Mouse (Mus musculus) mature B cell (primary cell): ENCODE measurements around the gene Ctsa.

Experiments used
- in situ Hi-C: fragments of 300-500 bp; cut with MboI; formaldehyde crosslinking; loops from 2 replicates; pipeline ENCODE4 v1.14.3; 2019

The Ctsa gene

DNA sequence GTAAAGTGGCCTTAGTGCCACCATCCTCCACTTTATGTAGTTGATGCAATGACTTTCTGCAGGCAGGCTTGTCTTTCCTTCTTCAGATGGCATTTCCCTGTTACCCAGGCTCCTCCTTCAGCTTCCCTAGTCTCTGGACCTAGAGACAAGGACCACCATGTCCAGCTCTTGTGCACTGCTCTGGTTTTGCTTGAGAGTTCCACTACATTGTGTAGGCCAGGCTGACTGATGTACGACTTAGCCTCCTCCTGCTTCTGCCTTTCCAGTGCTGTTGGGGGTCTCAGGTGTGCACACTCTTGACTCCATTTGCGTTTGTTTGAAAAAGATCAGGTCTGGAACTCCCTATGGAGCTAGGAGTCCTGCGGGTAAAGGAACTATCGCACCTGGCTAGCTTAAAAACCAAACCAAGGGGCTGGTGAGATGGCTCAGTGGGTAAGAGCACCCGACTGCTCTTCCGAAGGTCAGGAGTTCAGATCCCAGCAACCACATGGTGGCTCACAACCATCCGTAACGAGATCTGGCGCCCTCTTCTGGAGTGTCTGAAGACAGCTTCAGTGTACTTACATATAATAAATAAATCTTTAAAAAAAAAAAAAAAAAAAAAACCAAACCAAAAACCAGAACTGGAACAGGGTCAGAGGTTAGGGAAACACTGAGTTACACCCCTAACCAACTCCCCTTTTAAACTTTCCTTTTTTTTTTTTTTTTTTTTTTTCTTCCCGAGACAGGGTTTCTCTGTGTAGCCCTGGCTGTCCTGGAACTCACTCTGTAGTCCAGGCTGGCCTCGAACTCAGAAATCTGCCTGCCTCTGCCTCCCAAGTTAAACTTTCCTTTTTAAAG is 44.9 kb downstream of the Ctsa start:
- in situ Hi-C loops = loop anchor here (5.0 kb wide), 1 partner anchor 45 kb away; the partner anchor contains the start of genes Ctsa and Neurl2

DNA sequence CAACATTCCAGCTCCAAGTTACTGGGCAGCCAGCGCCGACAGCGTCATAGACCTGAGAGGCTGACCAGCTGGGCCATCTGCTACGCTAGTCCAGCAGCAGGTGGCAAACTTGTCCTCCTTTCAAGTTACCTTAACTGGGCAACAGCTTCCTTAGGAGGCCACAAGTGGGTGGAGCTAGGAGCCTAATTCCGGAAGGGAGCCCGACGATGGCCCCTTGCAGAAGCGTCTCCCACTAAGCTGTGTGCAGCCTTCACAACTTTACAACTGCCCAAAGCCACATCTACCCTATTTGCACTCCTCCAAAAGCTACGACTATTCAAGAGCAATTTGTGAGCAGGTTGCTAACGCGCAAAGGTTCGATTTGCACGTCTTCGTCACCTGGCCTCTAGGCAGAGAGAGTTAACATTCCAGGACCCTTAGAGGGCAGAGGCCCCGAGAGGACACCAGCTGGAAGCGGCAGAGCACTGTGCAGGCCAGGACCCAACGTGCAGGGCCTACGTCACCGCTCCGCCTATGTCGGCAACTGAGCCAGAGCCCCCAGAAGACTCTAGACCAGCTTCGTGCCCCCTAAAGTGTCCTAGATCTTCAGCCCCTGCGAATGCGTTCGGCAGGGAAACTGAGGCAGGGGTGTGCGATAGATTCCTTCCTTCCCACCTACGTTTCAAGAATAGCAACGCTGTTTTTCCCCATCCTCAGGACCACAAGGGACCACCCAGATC is 46.0 kb downstream of the Ctsa start:
- in situ Hi-C loops = loop anchor here (5.0 kb wide), 1 partner anchor 46 kb away; the partner anchor contains the start of genes Ctsa and Neurl2

DNA sequence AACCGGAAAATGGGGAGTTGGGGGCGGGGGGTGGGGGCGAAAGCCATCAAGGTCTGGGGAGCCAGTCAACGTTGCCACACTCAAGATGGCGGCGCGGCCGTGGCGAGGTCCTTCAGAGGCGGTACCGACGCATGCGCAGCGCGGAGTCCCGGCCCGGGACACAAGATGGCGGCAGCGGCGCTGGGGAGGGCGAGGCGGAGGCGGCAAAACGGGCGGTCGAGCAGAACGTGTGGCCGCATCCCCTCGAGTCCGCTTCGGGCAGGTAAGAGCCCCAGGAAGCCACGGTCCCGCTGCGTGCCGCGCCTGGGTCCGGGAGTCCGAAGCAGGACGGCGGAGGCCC is 46.5 kb downstream of the Ctsa start, which contains the start of gene Pcif1:
Pcif1 (plus strand) TSS at position 77 of the 340 bp plus-strand sequence.
- in situ Hi-C loops = loop anchor here (5.0 kb wide), 1 partner anchor 47 kb away; the partner anchor contains the start of genes Ctsa and Neurl2

DNA sequence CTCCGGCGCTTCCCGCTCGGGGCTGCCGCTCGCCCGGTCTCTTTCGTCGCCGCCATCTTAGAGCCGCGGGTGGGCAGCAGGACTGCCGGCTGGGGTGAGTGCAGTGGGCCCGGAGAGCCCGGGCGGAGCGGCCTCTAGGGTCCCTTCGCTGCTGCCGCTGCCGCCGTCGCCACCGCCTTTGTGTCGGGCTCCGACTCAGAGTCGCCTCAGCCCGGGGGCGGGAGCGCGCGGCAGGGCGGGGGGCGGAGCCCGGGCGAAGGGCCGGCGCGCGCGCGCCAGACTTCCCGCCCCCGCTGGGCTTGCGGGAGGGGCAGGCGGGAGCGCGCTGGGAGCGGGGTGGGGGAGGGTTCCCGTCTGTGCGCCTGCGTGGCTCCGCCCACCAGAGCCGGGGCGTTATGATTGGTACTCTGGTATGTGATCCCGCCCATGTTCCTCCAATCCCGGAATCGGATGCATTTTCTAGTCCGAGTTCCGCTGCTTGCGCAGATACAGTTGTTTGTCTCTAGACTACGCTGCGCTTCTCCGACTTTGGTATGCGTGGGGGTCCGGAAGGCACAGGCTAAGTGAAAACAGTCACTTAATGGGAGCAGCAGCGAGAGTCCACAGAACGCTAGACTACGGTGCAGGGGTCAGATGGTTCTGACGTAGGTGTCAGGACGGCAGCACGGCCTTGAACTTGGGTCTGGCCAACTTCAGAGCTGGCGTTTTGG is 47.0 kb downstream of the Ctsa start:
- in situ Hi-C loops = loop anchor here (5.0 kb wide), 1 partner anchor 47 kb away; the partner anchor contains the start of genes Ctsa and Neurl2

DNA sequence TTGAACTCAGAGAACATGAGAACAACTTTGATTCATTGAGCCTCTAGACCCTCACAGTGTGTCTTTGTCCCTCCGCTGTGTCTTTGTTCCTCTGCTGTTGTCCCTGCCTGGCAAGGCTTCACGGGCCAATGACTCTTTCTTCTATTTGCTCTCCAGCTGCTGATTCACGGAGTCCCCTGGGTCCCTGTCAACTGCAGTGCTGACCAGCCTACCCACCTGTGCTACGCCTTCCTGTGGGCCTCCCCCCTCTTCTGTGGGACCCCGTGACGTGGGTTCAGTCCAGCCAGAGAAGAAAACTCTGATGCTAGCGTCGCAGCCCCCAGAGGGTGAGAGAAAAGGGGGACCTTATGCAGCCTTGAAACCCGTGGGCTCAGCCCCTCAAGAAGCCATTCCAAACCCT is 49.9 kb downstream of the Ctsa start:
- in situ Hi-C loops = no loop called here

DNA sequence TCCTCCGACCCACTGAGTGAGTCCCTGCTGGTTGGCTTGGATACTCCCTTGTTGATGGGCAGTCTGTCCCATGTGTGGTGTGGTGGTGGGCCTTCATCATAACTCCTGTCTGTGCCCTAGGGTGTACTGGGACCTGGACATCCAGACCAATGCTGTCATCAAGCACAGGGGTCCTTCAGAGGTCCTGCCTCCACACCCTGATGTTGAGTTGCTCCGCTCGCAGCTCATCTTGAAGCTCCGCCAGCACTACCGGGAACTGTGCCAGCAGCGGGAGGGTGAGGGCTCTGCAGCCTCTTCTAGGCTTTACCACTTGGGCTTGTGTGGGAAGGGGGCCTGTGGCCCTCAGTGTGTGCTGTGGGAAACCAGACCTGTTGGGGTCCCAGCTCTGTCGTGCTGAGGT is 53.1 kb downstream of the Ctsa start:
- in situ Hi-C loops = no loop called here

DNA sequence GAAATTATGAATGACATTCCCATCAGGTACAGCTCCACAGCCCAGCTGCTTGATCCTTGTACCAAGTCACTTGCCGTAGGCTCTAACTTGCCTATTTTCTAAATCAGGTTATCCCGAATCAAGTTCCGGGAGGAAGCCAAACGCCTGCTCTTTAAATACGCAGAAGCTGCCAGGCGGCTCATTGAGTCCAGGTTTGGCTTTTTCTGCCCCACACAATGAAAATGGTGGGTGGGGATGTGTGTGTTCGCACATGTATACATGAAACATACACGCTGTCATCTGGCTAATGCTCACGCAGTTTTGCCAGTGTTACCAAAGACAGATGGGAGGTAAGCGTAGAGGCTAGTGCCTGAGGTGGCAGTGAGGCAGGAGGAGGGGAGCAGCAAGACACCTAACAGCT is 53.9 kb downstream of the Ctsa start:
- in situ Hi-C loops = no loop called here

DNA sequence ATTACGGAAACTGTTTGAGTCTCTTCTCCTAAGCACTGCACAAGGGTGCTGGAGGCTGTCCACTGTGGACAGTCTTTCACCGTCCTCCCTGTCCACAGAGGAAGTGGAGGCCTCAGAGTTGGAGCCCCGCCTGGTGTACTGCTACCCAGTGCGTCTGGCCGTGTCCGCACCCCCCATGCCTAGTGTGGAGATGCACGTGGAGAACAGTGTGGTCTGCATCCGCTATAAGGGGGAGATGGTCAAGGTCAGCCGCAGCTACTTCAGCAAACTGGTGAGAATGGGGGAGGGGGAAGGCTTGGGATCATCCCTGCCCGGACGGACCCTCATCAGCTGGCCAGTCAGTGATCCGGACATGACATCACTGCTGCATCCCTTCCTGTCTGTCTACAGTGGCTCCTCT is 56.3 kb downstream of the Ctsa start:
- in situ Hi-C loops = no loop called here

DNA sequence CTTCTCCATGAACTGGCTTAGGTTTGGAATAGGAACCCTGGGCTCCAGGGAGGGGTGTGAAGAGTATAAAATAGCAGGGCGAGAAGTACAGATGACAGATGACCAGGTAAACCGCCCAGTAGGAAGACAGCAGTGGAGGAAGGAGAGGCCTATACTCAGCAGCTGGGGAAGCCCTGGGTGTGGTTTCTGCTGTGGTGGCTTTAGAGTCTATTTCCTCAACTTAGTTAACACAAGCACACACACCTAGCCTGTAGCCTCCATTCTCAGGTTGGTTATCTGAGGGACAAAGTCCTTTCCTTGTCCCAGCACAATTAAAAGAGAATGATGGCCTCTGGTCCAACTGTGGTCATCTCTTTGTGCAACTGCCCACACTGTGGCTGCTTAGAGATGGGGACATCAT is 57.3 kb downstream of the Ctsa start:
- in situ Hi-C loops = no loop called here
